Mouse (Mus musculus): Measurements from ENCODE around the gene Rnf169. TPM values are rescaled to one million over a fixed set of nuclear protein-coding genes. Genes with fewer than 3 reads are reported as not detected.
"Not testable (repeated sequence)": the region's sequence is repeated elsewhere in the genome, so short reads cannot be mapped to it uniquely, and the experiment has no call there.

Rnf169 gene
- polyA plus RNA-seq, 1 experiment from 2014 or later, result 7.1 TPM

GRCm38 (mm10) chr7:99957226-99957965, 22.9 kb downstream of the Rnf169 start:
- no peak overlapping the region for H3K27ac ChIP-seq
- no peak overlapping the region for H3K9ac ChIP-seq
- H3K4me1 ChIP-seq, result no peaks in the 10 kb centered on the region
- no peaks in the 10 kb centered on the region for H3K9me3 ChIP-seq
- WGBS, result 83% methylated on average over 12 of the region's 12 CpGs
- ATAC-seq (ENCODE audit: low FRiP score), result no peak
- no peak overlapping the region for H3K4me3 ChIP-seq (replicated peaks)
- H3K36me3 ChIP-seq (replicated peaks), result no peaks in the 10 kb centered on the region
- H3K4me2 ChIP-seq, result no peak overlapping the region
- H3K27me3 ChIP-seq, result no peaks in the 10 kb centered on the region

GRCm38 (mm10) chr7:99956095-99956494, 24.2 kb downstream of the Rnf169 start:
- WGBS, result 100% methylated on average over 7 of the region's 7 CpGs
- ATAC-seq (ENCODE audit: low FRiP score), result no peak
- H3K4me2 ChIP-seq, result no peak overlapping the region

GRCm38 (mm10) chr7:99954212-99954611, 26.0 kb downstream of the Rnf169 start:
- H3K27me3 ChIP-seq, result no peaks in the 10 kb centered on the region
- WGBS, result 93% methylated on average over 8 of the region's 8 CpGs
- no peak overlapping the region for H3K4me2 ChIP-seq

More at GRCm38 (mm10) chr7:99956095-99956494, 24.2 kb downstream of the Rnf169 start:
- peaks cover 5% of the 10 kb centered on the region; the same call in 1 of the 2 replicates for H3K36me3 ChIP-seq (replicated peaks)
- H3K4me1 ChIP-seq, result no peaks in the 10 kb centered on the region
- H3K9ac ChIP-seq, result no peak overlapping the region
- H3K4me3 ChIP-seq (replicated peaks), result no peak overlapping the region
- H3K27me3 ChIP-seq, result no peaks in the 10 kb centered on the region
- no peak overlapping the region for H3K27ac ChIP-seq
- H3K9me3 ChIP-seq, result no peaks in the 10 kb centered on the region

GRCm38 (mm10) chr7:99953442-99954098, 26.7 kb downstream of the Rnf169 start:
- ATAC-seq (ENCODE audit: low FRiP score), result no peak
- Histone ChIP-seq H3K9ac (no peak overlapping the region), H3K27ac (no peak overlapping the region), H3K27me3 (no peaks in the 10 kb centered on the region), H3K36me3 (replicated peaks) (peaks cover 5% of the 10 kb centered on the region; the same call in 1 of the 2 replicates), H3K4me3 (replicated peaks) (no peak overlapping the region), H3K4me1 (no peaks in the 10 kb centered on the region), H3K9me3 (no peaks in the 10 kb centered on the region), H3K4me2 (no peak overlapping the region)
- 96% methylated on average over 6 of the region's 6 CpGs for WGBS

More at GRCm38 (mm10) chr7:99954212-99954611, 26.0 kb downstream of the Rnf169 start:
- no peaks in the 10 kb centered on the region for H3K9me3 ChIP-seq
- no peak overlapping the region for H3K9ac ChIP-seq
- no peak for ATAC-seq (ENCODE audit: low FRiP score)
- no peak overlapping the region for H3K27ac ChIP-seq
- H3K36me3 ChIP-seq (replicated peaks), result peaks cover 5% of the 10 kb centered on the region; the same call in 1 of the 2 replicates
- no peak overlapping the region for H3K4me3 ChIP-seq (replicated peaks)
- no peaks in the 10 kb centered on the region for H3K4me1 ChIP-seq

- Histone ChIP-seq H3K27me3 (no peaks in the 10 kb centered on the region), H3K4me3 (replicated peaks) (no peak overlapping the region), H3K36me3 (replicated peaks) (peaks cover 59% of the 10 kb centered on the region), H3K4me2 (no peak overlapping the region), H3K9me3 (no peaks in the 10 kb centered on the region), H3K27ac (no peak overlapping the region), H3K4me1 (no peaks in the 10 kb centered on the region), H3K9ac (no peak overlapping the region)
- WGBS, result 91% methylated on average over 9 of the region's 9 CpGs
- no peak for ATAC-seq (ENCODE audit: low FRiP score)
Observed at GRCm38 (mm10) chr7:99947329-99947728, 32.9 kb downstream of the Rnf169 start.

GRCm38 (mm10) chr7:99946356-99946755, 33.9 kb downstream of the Rnf169 start:
- Histone ChIP-seq H3K4me1 (no peaks in the 10 kb centered on the region), H3K36me3 (replicated peaks) (peaks cover 60% of the 10 kb centered on the region), H3K4me2 (no peak overlapping the region), H3K9me3 (no peaks in the 10 kb centered on the region), H3K27ac (no peak overlapping the region), H3K4me3 (replicated peaks) (no peak overlapping the region), H3K9ac (no peak overlapping the region), H3K27me3 (no peaks in the 10 kb centered on the region)
- WGBS, result 89% methylated on average over 4 of the region's 4 CpGs
- no peak for ATAC-seq (ENCODE audit: low FRiP score)

- no peak overlapping the region for H3K9ac ChIP-seq
- WGBS, result 96% methylated on average over 3 of the region's 3 CpGs
- H3K27me3 ChIP-seq, result no peaks in the 10 kb centered on the region
- no peaks in the 10 kb centered on the region for H3K9me3 ChIP-seq
- H3K4me2 ChIP-seq, result no peak overlapping the region
- no peak overlapping the region for H3K27ac ChIP-seq
- H3K36me3 ChIP-seq (replicated peaks), result peaks cover 60% of the 10 kb centered on the region
- no peaks in the 10 kb centered on the region for H3K4me1 ChIP-seq
- ATAC-seq (ENCODE audit: low FRiP score), result no peak
- no peak overlapping the region for H3K4me3 ChIP-seq (replicated peaks)
Observed at GRCm38 (mm10) chr7:99945939-99946338, 34.3 kb downstream of the Rnf169 start.

GRCm38 (mm10) chr7:99945012-99945411, 35.2 kb downstream of the Rnf169 start:
- not testable (repeated sequence) for H3K9me3 ChIP-seq; H3K4me3 ChIP-seq (replicated peaks); H3K27me3 ChIP-seq; H3K27ac ChIP-seq; H3K4me1 ChIP-seq; H3K9ac ChIP-seq; ATAC-seq (ENCODE audit: low FRiP score); H3K4me2 ChIP-seq
- peaks cover 69% of the 10 kb centered on the region for H3K36me3 ChIP-seq (replicated peaks)
- 96% methylated on average over 22 of the region's 22 CpGs for WGBS

GRCm38 (mm10) chr7:99944520-99944919, 35.7 kb downstream of the Rnf169 start:
- Histone ChIP-seq H3K4me1 (no peaks in the 10 kb centered on the region), H3K4me3 (replicated peaks) (no peak overlapping the region), H3K4me2 (no peak overlapping the region), H3K36me3 (replicated peaks) (peaks cover 74% of the 10 kb centered on the region), H3K9me3 (no peaks in the 10 kb centered on the region), H3K27ac (no peak overlapping the region), H3K27me3 (no peaks in the 10 kb centered on the region), H3K9ac (no peak overlapping the region)
- WGBS, result 98% methylated on average over 3 of the region's 3 CpGs
- no peak for ATAC-seq (ENCODE audit: low FRiP score)

GRCm38 (mm10) chr7:99940669-99941068, 39.6 kb downstream of the Rnf169 start:
- Histone ChIP-seq H3K36me3 (replicated peaks) (peaks cover 65% of the 10 kb centered on the region), H3K4me2 (no peak overlapping the region), H3K4me1 (no peaks in the 10 kb centered on the region)

GRCm38 (mm10) chr7:99935758-99936157, 44.5 kb downstream of the Rnf169 start:
- 90% methylated on average over 1 of the region's 1 CpGs for WGBS
- Histone ChIP-seq H3K27me3 (no peaks in the 10 kb centered on the region), H3K4me1 (no peaks in the 10 kb centered on the region), H3K9me3 (no peaks in the 10 kb centered on the region), H3K9ac (no peak overlapping the region), H3K4me3 (replicated peaks) (no peak overlapping the region), H3K36me3 (replicated peaks) (peaks cover 55% of the 10 kb centered on the region), H3K27ac (no peak overlapping the region), H3K4me2 (no peak overlapping the region)
- no peak for ATAC-seq (ENCODE audit: low FRiP score)

More at GRCm38 (mm10) chr7:99940669-99941068, 39.6 kb downstream of the Rnf169 start:
- H3K4me3 ChIP-seq (replicated peaks), result no peak overlapping the region
- ATAC-seq (ENCODE audit: low FRiP score), result no peak
- H3K27ac ChIP-seq, result no peak overlapping the region
- H3K27me3 ChIP-seq, result no peaks in the 10 kb centered on the region
- H3K9me3 ChIP-seq, result no peaks in the 10 kb centered on the region
- no peak overlapping the region for H3K9ac ChIP-seq
- 100% methylated on average over 1 of the region's 1 CpGs for WGBS

- Histone ChIP-seq H3K27ac (no peak overlapping the region), H3K27me3 (no peaks in the 10 kb centered on the region), H3K36me3 (replicated peaks) (peaks cover 47% of the 10 kb centered on the region), H3K4me1 (no peaks in the 10 kb centered on the region), H3K4me2 (no peak overlapping the region), H3K9ac (no peak overlapping the region), H3K9me3 (no peaks in the 10 kb centered on the region), H3K4me3 (replicated peaks) (no peak overlapping the region)
- 81% methylated on average over 10 of the region's 10 CpGs for WGBS
- no peak for ATAC-seq (ENCODE audit: low FRiP score)
Observed at GRCm38 (mm10) chr7:99926916-99927714, 53.1 kb downstream of the Rnf169 start.
